Mouse (Mus musculus) liver, postnatal 0 days (tissue): ENCODE measurements around the gene Atp1b2. TPM values are rescaled to one million over a fixed set of nuclear protein-coding genes. Genes with fewer than 3 reads are reported as not detected.
"Not testable (repeated sequence)": the region's sequence is repeated elsewhere in the genome, so short reads cannot be mapped to it uniquely, and the experiment has no call there.

Experiments used
- ATAC-seq: fragments of 200-750 bp; cut with Nextera tagmentation; 2 replicates; pipeline ENCODE4 v1.8.0; 2017; ENCODE audit warnings: mild to moderate bottlenecking, moderate library complexity
- DNase-seq: peaks from one replicate; pipeline ENCODE4 v3.0.0-alpha.2; 2016
- H3K27ac ChIP-seq: fragments of 300-500 bp; sonication (generic); 2 replicates; pipeline ENCODE4 v1.5.1; 2014; ENCODE audit warnings: antibody characterized with exemption, moderate library complexity, mild to moderate bottlenecking, low read depth
- H3K27me3 ChIP-seq: fragments of 300-500 bp; sonication (generic); 2 replicates; pipeline ENCODE4 v1.6.1; 2014; ENCODE audit warnings: low read length, control low read depth, mixed read lengths; ENCODE audit not compliant: insufficient read depth
- H3K36me3 ChIP-seq: fragments of 300-500 bp; sonication (generic); replicated peaks from 2 replicates; pipeline ENCODE4 v1.6.1; 2014; ENCODE audit warnings: mild to moderate bottlenecking, control low read depth, low read length, moderate library complexity, mixed read lengths; ENCODE audit not compliant: insufficient read depth
- H3K4me1 ChIP-seq: fragments of 300-500 bp; sonication (generic); 2 replicates; pipeline ENCODE4 v1.6.1; 2014; ENCODE audit warnings: antibody characterized with exemption, mild to moderate bottlenecking, control low read depth; ENCODE audit not compliant: insufficient read depth
- H3K4me2 ChIP-seq: fragments of 300-500 bp; sonication (generic); 2 replicates; pipeline ENCODE4 v1.6.1; 2014; ENCODE audit warnings: low read depth, mild to moderate bottlenecking, low read length, moderate library complexity, mixed read lengths
- H3K4me3 ChIP-seq: fragments of 300-500 bp; sonication (generic); 2 replicates; pipeline ENCODE4 v1.5.1; 2014; ENCODE audit warnings: low read depth, low read length
- H3K9ac ChIP-seq: fragments of 300-500 bp; sonication (generic); replicated peaks from 2 replicates; pipeline ENCODE4 v1.6.1; 2014; ENCODE audit warnings: mild to moderate bottlenecking, moderate library complexity
- H3K9me3 ChIP-seq: fragments of 300-500 bp; sonication (generic); 2 replicates; pipeline ENCODE4 v1.6.1; 2016; ENCODE audit warnings: mild to moderate bottlenecking, control low read depth, low read length, mixed read lengths
- CTCF ChIP-seq: sonication (generic); IDR thresholded peaks from 2 replicates; pipeline ENCODE4 v1.5.1; 2016; ENCODE audit warnings: antibody characterized with exemption, low read depth
- EP300 ChIP-seq: IDR thresholded peaks from 2 replicates; pipeline ENCODE4 v1.6.1; 2016; ENCODE audit warnings: antibody characterized with exemption, low read depth, mild to moderate bottlenecking
- WGBS: fragments of 180-500 bp; shearing (Covaris S2); extraction: QIAGEN DNeasy Blood & Tissue Kit; methylation state at CpG from one replicate; pipeline ENCODE4 v1.1.7; 2014; ENCODE audit not compliant: insufficient replicate concordance; 5-methylcytosine and 5-hydroxymethylcytosine counted together
- polyA plus RNA-seq: library from polyadenylated mRNA; unstranded; fragments of >200 nt; fragmentation: Nextera tagmentation; extraction: Ambion mirVana; gene quantifications from 2 replicates; pipeline ENCODE4 v1.2.1, GENCODE M21; 2015

Gene Atp1b2
- polyA plus RNA-seq, 1 experiment from 2014 or later: 5.3 TPM

DNA sequence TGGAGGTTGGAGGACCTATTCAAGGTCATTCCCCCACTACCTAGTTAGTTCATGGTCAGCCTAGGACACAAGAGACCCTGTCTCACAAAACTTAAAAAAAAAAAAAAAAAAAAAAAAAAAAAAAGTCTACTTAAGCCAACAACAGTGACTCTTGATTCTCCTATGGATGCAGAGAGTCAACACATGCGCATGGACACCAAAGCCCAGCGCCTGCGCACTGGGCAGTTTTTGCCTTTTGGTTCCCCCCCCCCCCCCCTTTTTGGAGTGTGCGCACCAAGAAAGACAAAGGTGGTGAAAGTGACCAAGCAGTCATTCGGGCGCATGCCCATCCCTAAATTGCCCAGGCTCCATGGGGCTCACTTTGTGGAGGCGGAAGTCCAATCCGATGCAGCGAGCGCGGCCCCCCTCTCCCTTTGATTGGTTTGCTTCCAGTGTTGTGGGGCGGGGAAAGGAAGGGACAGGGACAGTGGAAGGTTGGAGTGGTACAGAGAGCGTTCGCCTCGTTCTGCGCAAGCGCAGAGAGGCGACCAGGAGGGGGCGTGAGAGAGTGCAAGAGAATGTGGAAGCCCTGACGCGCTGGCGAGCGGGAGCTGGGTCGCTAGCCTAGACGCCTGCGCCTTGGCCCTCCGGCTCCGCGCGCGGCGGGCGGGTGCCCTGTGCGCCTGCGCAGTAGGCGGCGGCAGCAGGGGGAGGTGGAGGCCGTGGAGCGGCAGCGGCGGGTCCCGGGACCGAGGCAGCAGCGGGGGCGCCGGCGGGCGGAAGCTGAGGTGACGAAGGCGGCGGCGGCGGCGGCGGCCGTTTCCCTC, 26.7 kb upstream of the Atp1b2 start, which contains the start of gene Fxr2:
Gene Fxr2 (plus strand): TSS at position 707 of the 806 bp plus-strand sequence.
- peak within 1 kb of the TSS; percentile 96 for H3K9ac ChIP-seq
- peak within 1 kb of the TSS; percentile 88 for H3K4me2 ChIP-seq
- peaks cover 22% of the 10 kb centered on the region for H3K4me1 ChIP-seq
- ATAC-seq (peak; percentile 95), DNase-seq (peak; percentile 100)
- no peaks in the 10 kb centered on the region for H3K27me3 ChIP-seq
- no peaks in the 10 kb centered on the region for H3K9me3 ChIP-seq
- no peak for TF ChIP-seq EP300
- peak; percentile 98 for TF ChIP-seq CTCF
- under 1% methylated on average over 44 of the region's 56 CpGs for WGBS
- peak within 1 kb of the TSS; percentile 87 for H3K4me3 ChIP-seq
- H3K27ac ChIP-seq: peak within 1 kb of the TSS; percentile 97
- H3K36me3 ChIP-seq: peaks cover 4% of the 10 kb centered on the region; the same call in 1 of the 2 replicates

DNA sequence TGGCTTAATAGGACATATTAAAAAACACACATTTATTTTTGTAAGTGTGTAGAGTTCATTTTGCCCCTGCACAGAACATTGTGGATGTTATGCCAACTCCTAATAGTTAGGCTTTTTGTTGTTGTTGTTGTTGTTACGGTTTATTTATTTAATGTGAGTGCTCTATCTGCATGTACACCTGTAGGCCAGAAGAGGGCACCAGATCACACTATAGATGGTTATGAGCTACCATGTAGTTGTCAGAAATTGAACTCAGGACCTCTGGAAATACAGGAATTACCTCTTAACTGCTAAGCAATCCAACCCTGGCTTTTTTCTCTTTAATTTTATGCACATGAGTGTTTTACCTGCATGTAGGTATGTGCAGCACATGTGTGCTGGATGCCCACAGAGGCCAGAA, 24.1 kb upstream of the Atp1b2 start:
- Histone ChIP-seq H3K9ac (no peak overlapping the region), H3K36me3 (no peaks in the 10 kb centered on the region), H3K4me3 (no peak overlapping the region), H3K27me3 (no peaks in the 10 kb centered on the region), H3K4me2 (no peak overlapping the region), H3K4me1 (peaks cover 8% of the 10 kb centered on the region), H3K9me3 (no peaks in the 10 kb centered on the region), H3K27ac (no peak overlapping the region)
- DNase-seq: no peak
- WGBS: 60% methylated on average over 1 of the region's 1 CpGs
- TF ChIP-seq CTCF (peak; percentile 84), EP300 (no peak)
- ATAC-seq: no peak

DNA sequence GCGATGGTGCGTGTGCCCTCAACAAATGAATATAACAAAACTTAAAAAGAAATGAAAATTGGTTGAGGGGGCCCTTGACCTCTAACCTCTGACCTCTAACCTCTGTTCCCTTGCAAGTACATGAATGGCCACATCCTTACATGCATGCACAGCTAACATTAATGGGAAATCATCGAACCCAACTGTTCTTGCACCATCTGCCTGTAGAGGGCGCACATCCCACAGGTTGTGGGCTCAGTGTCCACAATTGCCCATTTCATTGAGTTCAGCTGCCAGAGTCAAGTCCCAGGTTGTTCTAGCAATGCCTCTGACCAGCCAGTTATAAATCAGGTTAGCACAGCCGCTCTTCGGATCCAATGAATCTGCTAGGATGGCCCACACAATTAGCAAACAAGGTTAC, 22.5 kb upstream of the Atp1b2 start:
- no peak overlapping the region for H3K4me3 ChIP-seq
- H3K9me3 ChIP-seq: no peaks in the 10 kb centered on the region
- peaks cover 4% of the 10 kb centered on the region for H3K4me1 ChIP-seq
- H3K36me3 ChIP-seq: no peaks in the 10 kb centered on the region
- 36% methylated on average over 6 of the region's 6 CpGs for WGBS
- TF ChIP-seq EP300: no peak
- peak; percentile 99 for TF ChIP-seq CTCF
- no peaks in the 10 kb centered on the region for H3K27me3 ChIP-seq
- no peak overlapping the region for H3K9ac ChIP-seq
- DNase-seq: peak; percentile 87
- ATAC-seq: no peak
- H3K27ac ChIP-seq: no peak overlapping the region
- no peak overlapping the region for H3K4me2 ChIP-seq

DNA sequence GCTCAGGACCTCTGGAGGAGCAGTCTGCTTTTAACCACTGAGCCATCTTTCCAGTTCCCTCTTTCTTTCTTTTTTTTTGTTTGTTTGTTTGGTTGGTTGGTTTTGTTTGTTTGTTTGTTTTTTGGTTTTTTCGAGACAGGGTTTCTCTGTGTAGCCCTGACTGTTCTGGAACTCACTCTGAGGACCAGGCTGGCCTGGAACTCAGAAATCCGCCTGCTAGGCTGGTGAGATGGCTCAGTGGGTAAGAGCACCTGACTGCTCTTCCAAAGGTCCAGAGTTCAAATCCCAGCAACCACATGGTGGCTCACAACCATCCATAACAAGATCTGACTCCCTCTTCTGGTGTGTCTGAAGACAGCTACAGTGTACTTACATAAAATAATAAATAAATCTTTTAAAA, 18.6 kb upstream of the Atp1b2 start:
- not testable (repeated sequence) for H3K27me3 ChIP-seq, H3K4me2 ChIP-seq, H3K4me1 ChIP-seq, H3K9ac ChIP-seq, DNase-seq, H3K36me3 ChIP-seq, H3K4me3 ChIP-seq, H3K9me3 ChIP-seq, H3K27ac ChIP-seq, ATAC-seq
- WGBS: 74% methylated on average over 2 of the region's 2 CpGs

DNA sequence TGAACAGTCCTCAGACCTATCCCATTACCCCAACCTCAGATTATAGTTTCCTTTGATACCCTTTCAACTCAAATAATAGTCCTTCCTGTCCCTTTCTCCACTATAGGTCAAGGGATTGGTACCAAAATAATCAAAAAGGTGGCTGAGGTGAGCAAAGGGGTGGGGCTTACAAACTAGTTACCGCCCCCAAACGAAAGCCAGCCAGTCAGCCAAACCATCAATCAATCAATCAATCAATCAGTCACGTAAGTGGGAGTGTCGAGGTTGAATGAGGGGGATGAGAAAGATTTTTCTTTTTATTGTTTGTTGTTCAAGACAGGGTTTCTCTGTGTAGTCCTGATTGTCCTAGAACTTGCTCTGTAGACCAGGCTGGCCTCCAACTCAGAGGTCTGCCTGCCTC, 17.3 kb upstream of the Atp1b2 start:
- DNase-seq: no peak
- H3K9me3 ChIP-seq: no peaks in the 10 kb centered on the region
- peaks cover 7% of the 10 kb centered on the region for H3K4me1 ChIP-seq
- no peak overlapping the region for H3K27ac ChIP-seq
- H3K4me3 ChIP-seq: no peak overlapping the region
- ATAC-seq: no peak
- no peaks in the 10 kb centered on the region for H3K27me3 ChIP-seq
- H3K4me2 ChIP-seq: peak overlapping the region; percentile 74
- 71% methylated on average over 4 of the region's 4 CpGs for whole genome bisulfite sequencing
- H3K9ac ChIP-seq: no peak overlapping the region
- H3K36me3 ChIP-seq: no peaks in the 10 kb centered on the region
- TF ChIP-seq CTCF (no peak), EP300 (no peak)

DNA sequence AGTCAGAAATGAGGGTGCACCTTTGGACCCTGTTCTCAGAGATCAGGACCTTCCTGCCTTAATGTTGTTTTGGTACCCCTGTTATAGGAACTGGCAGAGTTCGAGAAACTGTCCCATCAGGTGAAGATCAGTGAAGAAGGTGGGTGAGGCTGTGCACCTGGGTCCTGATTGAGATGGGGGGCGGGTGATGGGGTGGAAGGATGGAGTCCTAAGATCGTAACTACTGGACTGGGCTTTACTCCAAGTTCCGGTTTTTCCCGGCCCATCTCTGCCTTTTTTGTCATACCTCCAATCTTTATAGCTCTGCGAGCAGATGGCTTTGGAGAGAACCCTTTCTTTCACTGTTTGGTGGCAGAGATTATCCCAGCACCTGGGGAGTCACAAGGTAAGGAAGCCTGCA, 16.7 kb upstream of the Atp1b2 start:
- Histone ChIP-seq H3K27me3 (no peaks in the 10 kb centered on the region), H3K9ac (peak overlapping the region; percentile 74), H3K36me3 (no peaks in the 10 kb centered on the region), H3K9me3 (no peaks in the 10 kb centered on the region), H3K27ac (peak overlapping the region; percentile 75), H3K4me1 (peaks cover 7% of the 10 kb centered on the region), H3K4me2 (peak overlapping the region; percentile 74), H3K4me3 (peak overlapping the region; percentile 63)
- ATAC-seq (peak; percentile 15; the same call in 1 of the 2 replicates), DNase-seq (peak; percentile 19)
- WGBS: 41% methylated on average over 6 of the region's 6 CpGs
- no peak for TF ChIP-seq EP300
- no peak for TF ChIP-seq CTCF
